Mouse (Mus musculus) E14TG2a.4 (cell line): ENCODE results near the gene Atf6.

Source experiments
- CTCF ChIP-seq: conservative IDR thresholded peaks from 2 replicates; pipeline ENCODE4 v1.5.1; 2014; ENCODE audit warnings: low read length
- NANOG ChIP-seq: IDR thresholded peaks from 2 replicates; pipeline ENCODE4 v1.6.1; 2014; ENCODE audit warnings: borderline replicate concordance, low read length, mixed read lengths
- POU5F1 ChIP-seq: IDR thresholded peaks from 2 replicates; pipeline ENCODE4 v1.6.1; 2014; ENCODE audit warnings: low read length, borderline replicate concordance

DNA sequence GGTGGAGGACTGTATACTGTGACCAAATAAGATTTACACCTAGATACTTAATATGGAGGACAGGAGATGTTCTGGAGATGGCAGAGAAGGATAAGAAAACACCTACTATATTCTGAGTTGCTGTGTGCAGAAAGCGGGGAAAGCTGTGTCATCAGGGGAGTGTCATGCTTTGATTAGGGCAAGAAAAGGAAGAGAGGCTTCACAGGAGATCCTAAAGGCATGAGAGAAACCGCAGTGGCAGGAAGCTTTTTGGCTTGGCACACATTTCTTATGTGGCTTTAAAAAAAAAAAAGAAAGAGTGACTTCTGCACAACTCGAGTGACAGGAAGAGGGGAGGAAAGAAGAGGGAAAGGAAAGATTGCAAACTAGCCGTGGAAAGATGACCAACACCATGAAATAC, 4.5 kb downstream of the Atf6 start:
- no peak for TF ChIP-seq CTCF
- no peak for TF ChIP-seq POU5F1
- no peak for TF ChIP-seq NANOG
